Mouse (Mus musculus) spleen, adult 12 weeks (tissue): ENCODE measurements around the gene Neurod2.

ENCODE experiments used
- DNase-seq: peaks from one replicate; pipeline ENCODE4 v3.0.0; 2022; ENCODE audit warnings: low spot score

Gene Neurod2

DNA sequence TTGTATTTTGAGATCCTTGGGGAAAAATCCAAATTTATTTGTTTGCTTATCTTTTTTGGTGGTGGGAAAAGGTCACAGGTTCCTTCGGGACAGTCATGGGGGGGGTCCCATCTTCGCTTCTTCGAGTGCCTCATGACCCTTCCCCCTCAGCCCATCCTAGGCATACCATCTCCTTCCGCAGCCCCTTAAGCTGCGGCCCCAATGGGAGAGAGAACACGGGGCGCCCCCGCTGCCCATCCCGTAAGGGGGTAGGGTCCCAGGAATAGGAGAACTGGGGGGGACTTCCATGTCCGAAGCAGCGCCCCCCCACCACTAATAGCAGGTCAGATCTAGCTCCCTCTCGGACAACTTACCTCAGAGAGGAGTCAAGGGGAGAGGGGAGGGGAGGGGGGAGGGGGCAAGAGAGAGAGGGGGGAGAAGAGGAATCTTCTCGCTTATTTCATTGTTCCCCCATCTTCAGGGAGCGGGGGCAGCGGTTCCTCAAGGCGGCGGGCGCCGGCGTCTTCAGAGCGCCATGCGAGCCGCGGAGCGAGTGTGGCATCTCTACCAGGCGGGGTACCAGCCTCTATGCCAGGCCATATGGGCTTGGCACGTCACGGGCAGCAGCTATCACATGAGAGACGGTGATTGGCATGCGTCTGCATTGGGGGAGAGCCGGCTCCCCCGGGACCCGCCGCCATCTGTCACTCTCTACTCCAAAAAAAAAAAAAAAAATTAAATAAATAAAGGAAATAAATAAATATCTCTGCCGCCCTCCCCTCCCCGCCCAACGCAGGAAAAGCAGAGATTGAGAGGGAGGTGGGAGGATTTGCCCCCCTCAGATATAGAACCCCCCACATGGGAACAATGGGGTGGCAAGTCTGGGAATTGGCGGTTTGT is at the start of gene Neurod2:
TSS of gene Neurod2 (minus strand) at position 568 of the 879 bp plus-strand sequence.
- DNase-seq = no peak

DNA sequence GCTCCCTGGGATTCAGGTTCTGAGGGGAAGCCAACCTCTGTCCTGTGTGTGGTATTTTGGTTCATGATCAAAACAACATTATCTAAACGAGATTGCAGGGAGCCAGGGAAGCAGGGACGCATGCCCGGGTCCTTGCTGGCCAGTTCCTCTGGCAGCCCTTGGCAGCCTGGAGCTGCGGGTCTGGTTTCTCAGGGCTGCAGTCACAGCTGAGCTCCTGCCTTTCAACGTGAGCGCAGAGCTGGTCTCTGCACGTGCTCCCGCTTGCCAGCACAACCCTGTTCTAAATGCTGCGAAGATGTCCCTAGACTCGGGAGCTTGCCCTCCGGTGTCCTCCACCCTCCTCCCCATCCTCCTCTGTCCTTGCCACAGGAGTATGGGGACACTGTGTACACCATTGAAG is 48.3 kb upstream of the Neurod2 start:
- DNase-seq = no peak

DNA sequence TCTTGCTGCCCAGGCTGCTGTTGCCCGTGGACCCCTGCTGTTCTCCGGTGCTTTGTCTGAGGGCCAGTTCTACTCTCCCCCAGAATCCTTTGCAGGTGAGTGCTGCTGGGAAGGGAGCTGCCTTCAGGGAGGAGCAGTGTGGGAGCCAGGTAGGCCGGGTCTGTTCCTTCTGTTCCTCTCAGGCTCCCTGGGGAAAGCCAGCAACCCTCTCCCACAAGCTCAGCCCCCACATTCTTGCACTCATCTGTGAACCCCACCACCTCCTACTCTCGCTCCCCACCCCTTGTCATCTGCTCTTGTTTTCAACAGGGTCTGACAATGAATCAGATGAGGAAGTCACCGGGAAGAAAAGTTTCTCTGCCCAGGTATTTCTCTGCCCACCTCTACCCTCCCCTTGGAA is 47.3 kb upstream of the Neurod2 start:
- no peak for DNase-seq

DNA sequence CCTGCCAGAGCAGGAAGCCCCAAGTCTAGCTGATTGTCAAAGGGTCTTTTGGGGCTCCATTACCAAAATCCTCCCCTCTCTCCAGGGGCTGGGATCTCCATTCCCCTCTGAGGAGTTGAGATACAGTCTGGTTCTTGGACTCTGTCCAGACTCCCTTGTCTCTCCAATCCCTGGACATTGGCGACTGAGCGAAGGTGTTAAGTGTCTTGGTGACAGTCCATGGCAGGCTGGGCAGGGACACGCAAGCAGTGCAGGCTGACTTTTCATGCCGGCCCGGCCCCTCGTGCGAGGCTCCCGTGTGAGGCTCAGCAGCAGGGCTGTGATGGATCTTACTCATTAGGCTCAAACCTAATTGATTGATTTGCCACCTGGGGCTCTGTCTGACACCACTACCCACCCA is 44.8 kb upstream of the Neurod2 start:
- no peak for DNase-seq

DNA sequence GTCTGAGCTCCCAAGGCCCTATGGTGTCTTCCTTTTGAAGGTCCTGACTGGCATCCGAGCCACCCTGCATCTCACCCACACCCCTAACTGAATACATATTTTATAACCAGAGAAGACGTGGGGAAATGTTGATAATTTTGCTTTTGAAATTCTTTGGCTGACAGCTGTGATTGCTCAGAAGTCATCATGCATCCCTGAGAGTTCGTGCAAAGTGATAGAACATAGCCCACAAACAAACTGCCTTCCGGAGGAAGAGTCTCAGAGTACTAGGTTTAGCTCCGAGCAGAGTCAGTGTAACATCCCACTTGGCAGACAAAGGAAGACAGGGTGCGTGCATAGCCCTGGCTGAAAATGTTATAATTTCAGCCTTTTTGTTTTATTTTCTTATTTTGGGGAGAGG is 43.8 kb upstream of the Neurod2 start:
- no peak for DNase-seq

DNA sequence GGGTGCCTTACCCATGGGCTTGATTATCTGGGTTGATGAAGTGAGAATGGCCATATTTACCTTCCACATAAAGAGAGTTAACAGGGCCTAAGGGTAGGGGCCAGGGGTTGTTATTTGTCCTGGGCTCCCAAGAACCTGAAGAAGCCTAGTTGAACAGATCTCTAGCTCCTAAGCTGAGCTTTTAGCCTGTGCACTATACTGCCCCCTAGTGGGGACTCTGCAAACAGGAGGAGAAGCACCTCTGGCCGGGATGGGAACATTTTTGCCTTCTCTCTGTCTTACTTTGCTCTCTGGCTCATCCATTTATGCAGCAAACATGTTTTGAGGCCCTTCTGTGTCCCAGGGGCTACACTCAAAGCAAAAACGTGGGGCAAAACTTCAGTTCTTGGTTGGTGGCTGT is 43.0 kb upstream of the Neurod2 start:
- peak; percentile 53 for DNase-seq

DNA sequence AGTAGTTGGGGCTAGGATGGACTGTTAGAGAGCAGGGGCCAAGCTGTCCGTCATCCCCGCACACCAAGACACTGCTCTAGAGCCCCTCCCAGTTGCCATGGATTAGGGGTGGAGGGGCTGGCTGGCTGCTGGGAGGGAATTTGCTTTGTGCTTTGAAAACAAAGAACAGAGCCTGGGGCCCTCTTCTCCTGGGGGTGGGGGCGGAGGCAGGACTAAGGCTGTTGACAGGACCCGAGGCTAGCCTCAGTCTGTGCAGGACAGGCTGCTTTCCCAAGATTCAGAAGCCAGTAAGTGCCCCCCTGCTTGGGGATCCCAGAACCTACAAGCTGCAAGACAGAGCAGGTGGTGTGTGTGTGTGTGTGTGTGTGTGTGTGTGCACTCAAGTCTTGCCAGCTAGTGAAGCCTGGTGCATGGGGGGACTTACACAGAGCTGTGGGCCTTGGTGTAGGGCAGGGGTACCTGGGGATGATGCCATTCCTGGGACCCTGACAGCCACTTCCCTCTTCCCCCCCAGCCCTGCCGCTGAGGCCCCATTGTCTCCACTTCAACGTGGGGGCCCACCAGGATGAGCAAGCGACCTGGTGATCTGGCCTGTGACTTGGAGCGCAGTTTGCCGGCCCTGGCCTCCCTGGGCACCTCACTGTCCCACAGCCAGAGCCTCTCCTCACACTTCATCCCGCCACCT is 42.2 kb upstream of the Neurod2 start:
- no peak for DNase-seq

DNA sequence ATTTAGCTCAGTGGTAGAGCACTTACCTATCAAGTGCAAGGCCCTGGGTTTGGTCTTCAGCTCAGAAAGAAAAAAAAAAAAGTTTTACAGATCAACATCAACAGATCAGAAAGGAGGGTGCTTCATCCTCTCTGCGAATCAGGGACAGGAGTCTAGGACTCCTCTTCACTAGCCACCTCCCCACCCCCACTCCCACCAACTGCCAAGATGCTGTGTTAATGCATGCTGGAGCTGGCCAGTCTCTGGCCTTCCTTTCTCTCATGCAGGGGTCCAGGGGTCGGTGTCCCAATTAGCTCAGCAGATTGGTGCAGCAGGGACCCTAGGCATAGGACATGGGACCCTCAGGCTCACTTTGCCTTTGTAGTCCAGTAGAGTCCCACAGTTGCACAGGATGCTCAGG is 41.1 kb upstream of the Neurod2 start:
- no peak for DNase-seq

DNA sequence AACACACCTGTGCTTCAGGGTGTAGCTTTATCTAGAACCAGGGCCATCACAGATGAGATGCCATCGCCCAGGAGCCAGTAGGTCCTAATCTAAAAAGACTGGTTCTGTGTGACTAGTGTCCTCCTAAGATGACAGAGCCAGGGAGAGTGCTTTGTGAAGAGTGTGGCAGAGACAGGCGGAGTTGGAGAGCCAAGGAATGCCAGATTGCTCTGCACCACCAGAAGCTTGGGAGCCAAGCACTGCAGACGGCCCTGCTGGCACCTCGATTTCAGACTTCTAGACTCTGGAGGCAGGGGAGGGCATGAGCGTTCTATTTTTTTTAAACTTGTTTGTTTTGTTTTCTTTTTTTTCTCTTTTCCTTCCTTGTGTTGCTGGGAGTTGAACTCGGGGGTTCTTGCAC is 39.9 kb upstream of the Neurod2 start:
- no peak for DNase-seq

DNA sequence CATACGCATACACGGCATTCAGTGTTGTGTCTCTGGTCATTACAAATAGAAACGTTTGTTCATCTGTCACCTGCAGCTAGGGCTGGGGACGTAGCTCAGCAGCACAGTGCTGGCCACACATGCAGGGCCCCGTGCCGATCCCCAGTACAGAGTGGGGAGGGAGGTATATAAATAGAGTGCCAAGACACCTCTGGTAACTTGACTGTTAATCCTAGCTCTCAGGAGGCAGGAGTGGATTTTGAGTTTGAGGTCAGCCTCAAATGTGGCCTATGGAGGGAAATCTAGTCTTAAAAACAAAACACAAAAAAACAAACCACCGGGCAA is 38.4 kb upstream of the Neurod2 start:
- DNase-seq = no peak

DNA sequence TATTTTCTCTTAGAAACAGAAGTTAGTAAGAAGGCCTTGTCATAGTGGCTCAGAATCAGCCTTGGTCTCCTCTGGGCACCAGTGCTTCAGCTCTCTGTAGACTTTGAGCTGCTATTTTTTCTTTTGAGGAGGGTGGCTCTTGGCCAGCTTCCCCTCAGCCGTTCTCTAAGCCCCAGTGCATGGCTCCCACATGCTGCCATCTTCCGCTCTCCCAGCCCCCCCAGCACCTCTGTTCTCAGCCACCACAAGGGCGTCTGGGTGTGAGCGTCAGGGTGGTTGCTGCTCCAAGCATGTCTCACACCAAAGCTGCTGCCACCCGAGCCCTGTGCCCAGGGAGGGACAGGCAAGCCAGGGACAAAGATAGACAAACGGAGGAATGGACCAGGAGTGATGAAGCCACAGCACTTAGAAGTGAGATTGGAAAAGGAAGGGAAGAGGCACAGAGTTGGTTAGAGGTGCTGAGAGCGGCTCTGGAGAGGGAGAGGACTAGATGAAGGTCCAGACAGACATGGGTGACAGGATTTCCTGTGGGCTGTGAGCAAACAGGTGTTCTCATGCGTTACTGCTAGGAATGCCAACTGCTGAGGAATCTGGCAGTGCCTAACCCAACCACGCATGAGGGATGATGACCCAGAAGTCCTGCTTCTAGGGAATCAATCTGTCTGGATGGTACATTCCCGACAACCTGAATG is 37.9 kb upstream of the Neurod2 start:
- no peak for DNase-seq

DNA sequence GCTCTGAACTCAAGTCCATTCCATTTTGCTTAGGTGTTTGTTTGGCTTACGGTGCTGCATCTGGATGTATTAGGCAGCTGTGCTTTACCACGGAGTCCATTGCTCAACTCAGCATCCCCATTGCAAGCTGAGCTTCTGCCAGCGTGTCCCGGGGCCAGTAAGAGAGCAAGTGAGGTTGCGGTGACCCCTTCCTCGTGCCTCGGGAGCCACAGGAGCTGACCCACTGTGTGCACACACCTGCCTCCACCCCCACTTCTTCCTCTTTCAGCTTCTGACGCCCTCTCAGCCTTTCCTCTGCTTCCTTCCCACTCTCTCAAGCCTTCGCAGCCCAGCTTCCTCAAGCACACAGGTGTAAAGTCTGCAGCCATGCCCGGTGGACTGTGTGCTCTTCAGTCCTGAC is 36.8 kb upstream of the Neurod2 start:
- DNase-seq = no peak

DNA sequence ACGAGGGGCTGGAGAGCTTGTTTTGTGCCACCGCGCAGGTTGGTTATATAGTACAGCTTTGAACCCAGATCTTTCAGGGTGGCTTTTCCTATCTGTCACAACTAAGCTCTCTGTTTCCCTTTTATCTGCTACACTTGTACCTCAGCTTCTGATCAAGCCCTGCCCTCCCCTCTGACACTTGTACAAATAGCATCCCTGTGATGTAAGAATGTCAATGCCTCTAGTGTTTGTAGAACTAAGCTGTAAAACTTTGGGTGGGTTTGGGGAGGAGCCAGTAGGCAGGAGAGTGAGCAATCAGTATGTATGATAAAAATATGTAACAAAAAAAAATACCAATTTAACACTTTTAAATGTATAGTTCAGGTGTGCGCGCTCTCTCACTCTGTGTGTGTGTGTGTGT is 35.0 kb upstream of the Neurod2 start:
- DNase-seq = no peak

DNA sequence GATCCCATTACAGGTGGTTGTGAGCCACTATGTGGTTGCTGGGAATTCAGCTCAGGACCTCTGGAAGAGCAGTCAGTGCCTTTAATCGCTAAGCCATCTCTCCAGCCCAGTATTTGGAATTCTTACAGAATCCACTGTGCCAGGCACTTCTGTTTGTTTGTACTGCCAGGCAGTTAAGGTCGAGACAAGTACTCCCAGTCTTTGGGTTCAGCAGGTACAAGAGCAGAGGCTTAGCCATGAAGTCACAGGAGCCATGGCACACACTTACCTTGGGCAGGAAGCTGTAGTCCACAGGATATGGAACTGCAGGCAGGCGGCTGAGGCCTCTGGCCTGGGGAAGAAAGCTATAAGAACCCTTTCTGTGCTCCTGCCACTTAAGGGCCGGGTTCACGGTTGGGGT is 34.4 kb upstream of the Neurod2 start:
- DNase-seq = no peak

DNA sequence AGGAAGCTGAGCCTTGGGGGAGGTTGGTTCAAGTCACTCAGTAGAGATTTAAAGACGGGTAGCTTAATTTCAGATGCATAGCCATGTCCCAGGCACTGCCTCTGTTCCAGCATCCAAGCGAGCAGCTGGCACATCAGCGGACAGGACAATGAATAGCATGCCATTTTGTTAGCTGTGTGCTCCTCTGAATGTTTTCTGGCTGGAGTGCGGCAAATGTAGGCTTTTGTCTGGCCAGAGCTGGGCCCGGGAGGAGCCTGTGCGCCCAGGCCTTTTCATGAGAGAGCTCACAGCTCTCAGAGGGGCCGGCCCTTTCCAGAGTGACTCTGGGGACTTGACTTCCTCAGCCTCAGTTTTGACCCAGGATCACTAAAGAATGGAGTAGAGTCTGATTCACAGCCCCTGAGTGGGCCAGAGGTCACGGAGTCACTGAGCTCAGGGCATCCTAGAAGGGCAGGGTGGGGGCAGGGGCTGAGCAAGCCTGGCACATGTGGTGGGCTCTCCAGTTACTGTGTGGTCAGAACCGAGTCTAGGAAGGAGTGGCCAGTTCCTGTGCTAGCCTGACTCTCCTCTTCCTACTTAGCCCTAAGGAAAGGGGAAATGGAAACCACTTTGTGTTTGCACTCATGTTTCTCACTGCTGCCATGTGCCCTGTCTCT is 31.5 kb upstream of the Neurod2 start:
- DNase-seq = no peak

DNA sequence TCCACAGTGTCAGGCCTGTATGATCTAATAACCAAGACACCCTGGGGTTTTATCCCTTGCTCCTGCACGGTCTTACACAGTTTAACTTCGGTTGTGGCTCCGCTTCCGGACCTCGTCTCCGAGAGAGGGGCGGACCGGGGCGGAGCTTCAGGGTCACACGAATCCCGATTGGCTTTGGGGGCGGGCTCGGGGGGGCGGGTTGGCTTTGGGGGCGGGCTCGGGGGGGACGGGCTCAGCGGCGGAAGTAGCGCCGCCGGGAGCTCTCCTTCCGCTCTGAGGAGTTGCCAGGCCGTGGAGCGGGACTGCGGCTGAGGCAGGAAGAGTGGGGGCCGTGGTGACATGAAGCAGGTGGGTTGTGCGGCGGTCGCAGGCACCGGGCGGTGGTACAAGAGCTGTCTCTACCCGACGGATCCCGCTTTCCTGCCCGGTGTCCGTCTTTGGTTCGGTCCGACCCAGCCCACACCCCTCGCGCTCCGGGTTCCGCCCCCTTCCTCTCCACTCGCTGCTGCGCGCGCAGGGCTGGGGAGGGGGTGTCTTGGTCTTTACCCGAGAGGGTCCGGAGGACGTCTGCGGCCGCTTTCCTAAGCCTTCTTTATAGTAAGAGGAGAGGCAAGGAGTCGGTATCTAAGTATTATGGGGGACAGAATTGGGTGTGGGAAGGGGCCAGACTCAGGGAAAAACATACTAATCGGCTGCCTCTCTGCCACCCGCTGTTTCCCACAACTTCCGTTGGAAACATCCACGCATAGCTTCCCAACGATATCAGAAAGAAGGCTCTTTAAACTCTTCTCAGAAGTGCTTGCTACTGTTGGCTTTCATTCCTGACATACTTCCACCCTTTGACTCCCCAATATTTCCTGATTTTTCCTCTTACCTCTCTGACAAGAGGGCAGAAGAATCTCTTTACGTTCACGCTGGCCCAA is 29.0 kb upstream of the Neurod2 start, which contains the start of gene Stard3:
TSS of gene Stard3 (plus strand) at position 208 of the 923 bp plus-strand sequence.
- DNase-seq = peak; percentile 82

DNA sequence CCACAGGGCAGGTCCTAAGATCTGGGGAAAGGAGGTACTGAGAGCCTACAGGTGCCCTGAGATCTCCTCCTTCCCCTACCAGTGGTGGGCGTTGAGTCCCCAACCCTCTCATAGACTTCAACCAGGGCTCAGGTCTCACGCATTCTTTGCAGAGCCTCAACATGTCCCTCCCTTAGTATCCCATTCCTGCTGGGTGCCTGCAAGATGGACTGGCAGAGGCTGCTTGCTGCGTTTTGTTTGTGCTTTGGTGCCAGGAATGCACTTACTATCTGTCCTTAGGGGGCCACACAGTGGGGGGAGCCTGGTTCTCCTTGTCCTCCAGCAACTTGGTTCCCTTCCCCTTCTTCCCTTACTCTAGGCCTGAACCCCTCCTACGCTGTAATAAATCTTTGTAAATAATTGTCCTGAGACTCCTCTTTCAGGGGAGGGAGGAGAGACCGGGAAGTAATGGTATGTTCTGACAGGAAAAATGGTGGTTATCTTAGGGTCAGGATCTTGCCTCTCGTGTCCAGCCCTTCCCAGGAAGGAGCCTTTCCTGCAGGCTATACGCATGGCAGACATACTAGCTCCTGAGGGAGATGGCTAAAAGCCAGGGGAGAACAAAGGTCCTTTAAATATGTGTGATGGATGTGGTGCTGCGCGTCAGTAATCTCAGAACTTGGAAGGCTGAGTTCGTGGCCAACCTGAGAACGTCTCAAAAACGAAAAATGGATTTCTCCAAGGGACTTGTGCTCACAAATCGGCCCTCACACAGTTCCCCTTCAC is 28.1 kb upstream of the Neurod2 start:
- DNase-seq = no peak

DNA sequence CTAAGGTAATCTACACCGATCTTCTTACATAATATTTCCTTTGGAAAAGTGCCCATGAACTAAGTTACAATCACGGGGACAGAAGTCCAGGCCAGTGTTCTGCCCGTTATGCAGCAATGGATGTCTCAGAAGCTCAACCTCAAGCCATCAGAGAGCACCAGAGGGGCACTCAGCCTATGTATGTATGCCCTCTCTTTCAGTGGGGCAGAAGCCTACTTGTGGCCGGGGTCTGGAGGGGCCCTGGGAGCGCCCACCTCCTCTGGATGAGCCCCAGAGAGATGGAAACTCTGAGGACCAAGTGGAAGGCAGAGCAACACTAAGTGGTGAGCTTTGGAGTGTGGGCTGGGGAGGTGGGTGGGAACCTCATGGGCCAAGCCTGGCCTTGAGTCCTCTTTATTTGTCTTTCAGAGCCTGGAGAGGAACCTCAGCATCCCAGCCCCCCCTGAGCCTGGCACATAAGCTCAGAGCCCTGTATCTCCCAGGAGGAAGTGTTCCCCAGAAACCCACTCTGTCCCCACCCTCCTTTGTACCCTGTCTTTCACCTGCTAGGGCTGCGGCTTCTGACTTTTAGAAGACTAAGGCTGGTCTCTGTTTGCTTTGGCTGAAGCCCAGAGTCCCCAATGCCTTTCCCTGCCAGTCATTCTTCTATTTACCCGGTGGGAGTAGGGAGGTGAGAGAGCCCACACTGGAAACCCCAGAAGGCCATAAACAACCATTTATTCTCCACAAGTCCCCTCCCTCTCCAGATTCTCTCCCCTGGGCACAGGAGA is 27.4 kb upstream of the Neurod2 start:
- DNase-seq = no peak

DNA sequence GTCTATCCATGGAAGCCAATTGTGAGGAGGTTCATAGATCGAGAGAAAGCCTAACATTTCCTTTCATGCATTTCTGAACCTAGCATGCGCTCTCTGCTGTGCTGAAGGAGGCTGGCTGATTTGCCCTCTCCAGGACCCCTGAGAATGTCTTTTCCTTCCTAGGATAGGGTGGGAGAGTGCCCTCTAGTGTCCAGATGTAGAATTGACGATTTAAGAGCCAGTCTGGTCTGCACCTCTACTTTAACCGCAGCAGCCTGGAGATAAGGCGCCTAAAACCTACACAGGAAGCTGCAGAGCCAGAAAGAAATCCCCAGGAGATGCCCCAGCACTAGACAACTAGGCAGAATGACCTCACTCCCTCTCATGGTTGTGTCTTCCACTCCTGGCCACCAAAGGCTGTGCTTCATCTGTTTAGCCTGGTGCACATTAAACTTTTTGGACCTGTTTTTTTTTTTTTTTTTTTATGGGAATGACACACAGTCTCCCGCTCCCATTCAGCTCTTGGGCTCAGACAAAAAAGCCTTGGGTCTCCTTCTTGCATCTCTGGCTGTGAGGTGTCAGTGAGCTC is 26.4 kb upstream of the Neurod2 start:
- peak; percentile 19 for DNase-seq

DNA sequence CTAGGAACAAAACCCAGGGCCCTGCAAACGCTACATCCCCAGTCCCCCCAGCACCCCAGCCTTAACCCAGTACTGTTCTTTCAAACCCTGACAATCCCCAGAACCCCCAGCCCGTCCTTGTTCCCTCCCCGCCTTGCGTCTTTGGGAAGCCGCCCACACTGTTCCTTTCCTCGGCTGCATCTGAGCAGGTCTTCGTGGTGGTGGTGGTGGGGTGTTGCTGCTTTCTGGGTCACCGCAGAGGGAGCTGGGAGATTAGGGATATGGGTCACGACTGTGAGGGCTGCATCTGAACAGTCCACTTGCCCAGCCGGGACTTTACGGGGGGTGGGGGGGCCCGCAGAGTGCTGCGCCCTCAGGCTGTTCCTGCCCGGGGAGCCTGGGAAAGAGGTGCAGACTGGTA is 25.0 kb upstream of the Neurod2 start:
- DNase-seq = no peak
